Mouse (Mus musculus) hindbrain, embryonic 12.5 days (tissue): ENCODE results near the gene Galntl5. TPM values are rescaled to one million over a fixed set of nuclear protein-coding genes. Genes with fewer than 3 reads are reported as not detected.

ENCODE experiments used
- ATAC-seq: fragments of 200-750 bp; cut with Nextera tagmentation; 2 replicates; pipeline ENCODE4 v1.8.0; 2017; ENCODE audit warnings: moderate TSS enrichment; ENCODE audit not compliant: low FRiP score
- H3K27ac ChIP-seq: fragments of 300-500 bp; sonication (generic); 2 replicates; pipeline ENCODE4 v1.5.1; 2016; ENCODE audit warnings: mild to moderate bottlenecking
- H3K27me3 ChIP-seq: fragments of 300-500 bp; sonication (generic); 2 replicates; pipeline ENCODE4 v1.6.1; 2016; ENCODE audit warnings: mild to moderate bottlenecking
- H3K36me3 ChIP-seq: fragments of 300-500 bp; sonication (generic); 2 replicates; pipeline ENCODE4 v1.6.1; 2016; ENCODE audit warnings: mild to moderate bottlenecking
- H3K4me1 ChIP-seq: fragments of 300-500 bp; sonication (generic); 2 replicates; pipeline ENCODE4 v1.6.1; 2016
- H3K4me2 ChIP-seq: fragments of 300-500 bp; sonication (generic); replicated peaks from 2 replicates; pipeline ENCODE4 v1.6.1; 2016; ENCODE audit warnings: mild to moderate bottlenecking
- H3K4me3 ChIP-seq: fragments of 300-500 bp; sonication (generic); 2 replicates; pipeline ENCODE4 v1.5.1; 2016; ENCODE audit warnings: mild to moderate bottlenecking
- H3K9ac ChIP-seq: fragments of 300-500 bp; sonication (generic); 2 replicates; pipeline ENCODE4 v1.6.1; 2016; ENCODE audit warnings: mild to moderate bottlenecking, moderate library complexity
- H3K9me3 ChIP-seq: fragments of 300-500 bp; sonication (generic); replicated peaks from 2 replicates; pipeline ENCODE4 v1.6.1; 2016; ENCODE audit warnings: mild to moderate bottlenecking
- WGBS: fragments of 180-500 bp; shearing (Covaris S2); methylation state at CpG from one replicate; pipeline ENCODE4 v1.1.7; 2016; 5-methylcytosine and 5-hydroxymethylcytosine counted together
- polyA plus RNA-seq: library from polyadenylated mRNA; unstranded; fragments of >200 nt; fragmentation: Nextera tagmentation; extraction: Ambion mirVana; gene quantifications from 2 replicates; pipeline ENCODE4 v1.2.1, GENCODE M21; 2016

Gene Galntl5
- not detected in 2 replicates for polyA plus RNA-seq

GRCm38 (mm10) chr5:25181004-25181531, at the start of gene Galntl5:
TSS of gene Galntl5 (plus strand) at chr5:25181460.
- H3K27ac ChIP-seq = no peak within 1 kb of the TSS
- 90% methylated on average over 1 of the region's 1 CpGs for WGBS
- no peak for ATAC-seq
- no peak within 1 kb of the TSS for H3K4me2 ChIP-seq
- no peaks in the 10 kb centered on the region; the same call in 1 of the 2 replicates for H3K4me1 ChIP-seq
- no peak within 1 kb of the TSS for H3K9ac ChIP-seq
- H3K36me3 ChIP-seq = no peaks in the 10 kb centered on the region
- H3K4me3 ChIP-seq = no peak within 1 kb of the TSS
- H3K27me3 ChIP-seq = no peaks in the 10 kb centered on the region
- H3K9me3 ChIP-seq = no peaks in the 10 kb centered on the region

- Histone ChIP-seq H3K9ac (no peak overlapping the region), H3K27ac (no peak overlapping the region), H3K9me3 (no peaks in the 10 kb centered on the region), H3K27me3 (no peaks in the 10 kb centered on the region), H3K36me3 (no peaks in the 10 kb centered on the region), H3K4me3 (no peak overlapping the region), H3K4me1 (no peaks in the 10 kb centered on the region), H3K4me2 (no peak overlapping the region)
- WGBS = 69% methylated on average over 7 of the region's 7 CpGs
- no peak for ATAC-seq
Observed at GRCm38 (mm10) chr5:25146705-25147104, 34.6 kb upstream of the Galntl5 start.

- Histone ChIP-seq H3K36me3 (no peaks in the 10 kb centered on the region), H3K9me3 (no peaks in the 10 kb centered on the region), H3K27ac (no peak overlapping the region), H3K4me1 (peaks cover 5% of the 10 kb centered on the region; the same call in 1 of the 2 replicates), H3K9ac (no peak overlapping the region), H3K4me3 (no peak overlapping the region), H3K27me3 (no peaks in the 10 kb centered on the region), H3K4me2 (no peak overlapping the region)
- WGBS = 85% methylated on average over 2 of the region's 2 CpGs
- no peak for ATAC-seq
Observed at GRCm38 (mm10) chr5:25149331-25149965, 31.8 kb upstream of the Galntl5 start.

GRCm38 (mm10) chr5:25153491-25153890, 27.8 kb upstream of the Galntl5 start:
- Histone ChIP-seq H3K9ac (no peak overlapping the region), H3K4me3 (no peak overlapping the region), H3K27ac (no peak overlapping the region), H3K36me3 (no peaks in the 10 kb centered on the region), H3K4me1 (peaks cover 9% of the 10 kb centered on the region; the same call in 1 of the 2 replicates), H3K9me3 (no peaks in the 10 kb centered on the region), H3K27me3 (no peaks in the 10 kb centered on the region), H3K4me2 (no peak overlapping the region)
- no peak for ATAC-seq
- WGBS = 91% methylated on average over 2 of the region's 2 CpGs

GRCm38 (mm10) chr5:25153996-25154395, 27.3 kb upstream of the Galntl5 start:
- 66% methylated on average over 3 of the region's 3 CpGs for WGBS
- no peaks in the 10 kb centered on the region for H3K27me3 ChIP-seq

GRCm38 (mm10) chr5:25154823-25155222, 26.4 kb upstream of the Galntl5 start:
- ATAC-seq = no peak
- peaks cover 9% of the 10 kb centered on the region; the same call in 1 of the 2 replicates for H3K4me1 ChIP-seq
- no peaks in the 10 kb centered on the region for H3K9me3 ChIP-seq
- no peak overlapping the region for H3K27ac ChIP-seq
- 80% methylated on average over 4 of the region's 4 CpGs for WGBS
- no peaks in the 10 kb centered on the region for H3K36me3 ChIP-seq
- H3K9ac ChIP-seq = no peak overlapping the region
- H3K27me3 ChIP-seq = no peaks in the 10 kb centered on the region
- no peak overlapping the region for H3K4me3 ChIP-seq
- no peak overlapping the region for H3K4me2 ChIP-seq

More at GRCm38 (mm10) chr5:25153996-25154395, 27.3 kb upstream of the Galntl5 start:
- H3K9ac ChIP-seq = no peak overlapping the region
- H3K27ac ChIP-seq = no peak overlapping the region
- H3K4me3 ChIP-seq = no peak overlapping the region
- no peaks in the 10 kb centered on the region for H3K36me3 ChIP-seq
- H3K4me1 ChIP-seq = peaks cover 9% of the 10 kb centered on the region; the same call in 1 of the 2 replicates
- ATAC-seq = no peak
- no peaks in the 10 kb centered on the region for H3K9me3 ChIP-seq
- no peak overlapping the region for H3K4me2 ChIP-seq

- Histone ChIP-seq H3K4me1 (peaks cover 9% of the 10 kb centered on the region; the same call in 1 of the 2 replicates), H3K9ac (no peak overlapping the region), H3K4me3 (no peak overlapping the region), H3K27ac (no peak overlapping the region), H3K36me3 (no peaks in the 10 kb centered on the region), H3K9me3 (no peaks in the 10 kb centered on the region), H3K27me3 (no peaks in the 10 kb centered on the region), H3K4me2 (no peak overlapping the region)
- 82% methylated on average over 3 of the region's 3 CpGs for WGBS
- no peak for ATAC-seq
Observed at GRCm38 (mm10) chr5:25155351-25155750, 25.9 kb upstream of the Galntl5 start.

GRCm38 (mm10) chr5:25157136-25157535, 24.1 kb upstream of the Galntl5 start:
- Histone ChIP-seq H3K27me3 (no peaks in the 10 kb centered on the region), H3K4me2 (no peak overlapping the region), H3K9ac (no peak overlapping the region), H3K36me3 (no peaks in the 10 kb centered on the region), H3K4me3 (no peak overlapping the region), H3K9me3 (no peaks in the 10 kb centered on the region), H3K4me1 (peaks cover 9% of the 10 kb centered on the region; the same call in 1 of the 2 replicates), H3K27ac (no peak overlapping the region)
- 40% methylated on average over 4 of the region's 4 CpGs for WGBS
- no peak for ATAC-seq

GRCm38 (mm10) chr5:25160515-25160914, 20.7 kb upstream of the Galntl5 start:
- Histone ChIP-seq H3K27me3 (no peaks in the 10 kb centered on the region), H3K9me3 (no peaks in the 10 kb centered on the region), H3K9ac (no peak overlapping the region), H3K4me1 (no peaks in the 10 kb centered on the region), H3K4me3 (no peak overlapping the region), H3K27ac (no peak overlapping the region), H3K4me2 (no peak overlapping the region), H3K36me3 (no peaks in the 10 kb centered on the region)
- no peak for ATAC-seq
- WGBS = 66% methylated on average over 11 of the region's 11 CpGs

GRCm38 (mm10) chr5:25162981-25163380, 18.3 kb upstream of the Galntl5 start:
- Histone ChIP-seq H3K4me2 (no peak overlapping the region), H3K9me3 (no peaks in the 10 kb centered on the region), H3K4me3 (no peak overlapping the region), H3K4me1 (no peaks in the 10 kb centered on the region), H3K36me3 (no peaks in the 10 kb centered on the region), H3K27me3 (no peaks in the 10 kb centered on the region; the same call in 1 of the 2 replicates), H3K27ac (no peak overlapping the region), H3K9ac (no peak overlapping the region)
- ATAC-seq = no peak
- 76% methylated on average over 4 of the region's 4 CpGs for WGBS

- Histone ChIP-seq H3K9me3 (no peaks in the 10 kb centered on the region), H3K4me2 (no peak overlapping the region), H3K27me3 (no peaks in the 10 kb centered on the region; the same call in 1 of the 2 replicates), H3K36me3 (no peaks in the 10 kb centered on the region), H3K4me3 (no peak overlapping the region), H3K9ac (no peak overlapping the region), H3K27ac (no peak overlapping the region), H3K4me1 (no peaks in the 10 kb centered on the region)
- no peak for ATAC-seq
- 88% methylated on average over 3 of the region's 3 CpGs for WGBS
Observed at GRCm38 (mm10) chr5:25163938-25164337, 17.3 kb upstream of the Galntl5 start.

GRCm38 (mm10) chr5:25164341-25164740, 16.9 kb upstream of the Galntl5 start:
- Histone ChIP-seq H3K4me3 (no peak overlapping the region), H3K36me3 (no peaks in the 10 kb centered on the region), H3K4me2 (no peak overlapping the region), H3K27me3 (no peaks in the 10 kb centered on the region; the same call in 1 of the 2 replicates), H3K9ac (no peak overlapping the region), H3K9me3 (no peaks in the 10 kb centered on the region), H3K4me1 (no peaks in the 10 kb centered on the region), H3K27ac (no peak overlapping the region)
- no peak for ATAC-seq
- 71% methylated on average over 1 of the region's 1 CpGs for WGBS
